Mouse (Mus musculus) myocyte (in vitro differentiated cells): ENCODE data around the gene Slc13a4.

ENCODE experiments used
- CEBPB ChIP-seq: IDR thresholded peaks from 2 replicates; pipeline ENCODE4 v1.6.1; 2011; ENCODE audit warnings: mild to moderate bottlenecking, moderate library complexity; ENCODE audit not compliant: poor library complexity, insufficient read depth, severe bottlenecking
- E2F4 ChIP-seq: IDR thresholded peaks from one replicate; pipeline ENCODE4 v1.6.1; 2011; ENCODE audit warnings: mild to moderate bottlenecking, control low read depth, moderate library complexity; ENCODE audit not compliant: insufficient read depth
- MAX ChIP-seq: IDR thresholded peaks from one replicate; pipeline ENCODE4 v1.6.1; 2011; ENCODE audit warnings: low read depth, mild to moderate bottlenecking, control low read depth
- MYOD1 ChIP-seq, 3 experiments: IDR thresholded peaks; one replicate each; pipeline ENCODE4 v1.6.1; 2011; ENCODE audit warnings: control low read depth in 2 of 3, low read depth in 2 of 3, mild to moderate bottlenecking in 2 of 3, moderate library complexity in 1 of 3; ENCODE audit not compliant: insufficient read length in 2 of 3, control insufficient read depth in 1 of 3
- POLR2A ChIP-seq: IDR thresholded peaks from one replicate; pipeline ENCODE4 v1.6.1; 2011; ENCODE audit warnings: low read depth, mild to moderate bottlenecking, control low read depth, moderate library complexity; ENCODE audit not compliant: insufficient read length
- POLR2AphosphoS2 ChIP-seq: IDR thresholded peaks from one replicate; pipeline ENCODE4 v1.6.1; 2011; ENCODE audit warnings: low read depth, control low read depth; ENCODE audit not compliant: insufficient read length
- REST ChIP-seq: IDR thresholded peaks from one replicate; pipeline ENCODE4 v1.6.1; 2011; ENCODE audit warnings: mild to moderate bottlenecking, control low read depth, moderate library complexity; ENCODE audit not compliant: insufficient read depth, insufficient read length
- SRF ChIP-seq: IDR thresholded peaks from one replicate; pipeline ENCODE4 v1.6.1; 2011; ENCODE audit warnings: low read depth; ENCODE audit not compliant: control insufficient read depth, insufficient read length
- TCF12 ChIP-seq: IDR thresholded peaks from one replicate; pipeline ENCODE4 v1.6.1; 2011; ENCODE audit warnings: mild to moderate bottlenecking, control low read depth; ENCODE audit not compliant: poor library complexity, insufficient read depth, severe bottlenecking
- TCF3 ChIP-seq: IDR thresholded peaks from one replicate; pipeline ENCODE4 v1.6.1; 2011; ENCODE audit warnings: low read depth, control low read depth; ENCODE audit not compliant: insufficient read length
- USF1 ChIP-seq: IDR thresholded peaks from one replicate; pipeline ENCODE4 v1.6.1; 2011; ENCODE audit warnings: low read depth, mild to moderate bottlenecking, control low read depth, moderate library complexity

- no peak for TF ChIP-seq POLR2A
- TF ChIP-seq E2F4 = no peak
- TF ChIP-seq TCF12 = no peak
- TF ChIP-seq POLR2AphosphoS2 = no peak
- no peak for TF ChIP-seq USF1
- TF ChIP-seq MAX = no peak
- TF ChIP-seq MYOD1 (IDR thresholded peaks at IDR 0.05; ENCODE audit: control insufficient read depth in 1 of 3, insufficient read length in 2 of 3, low read depth in 2 of 3) = no peak
- no peak for TF ChIP-seq CEBPB
- TF ChIP-seq SRF = no peak
- no peak for TF ChIP-seq TCF3
- no peak for TF ChIP-seq REST
Measured at GRCm38 (mm10) chr6:35245086-35245485, 62.8 kb downstream of the Slc13a4 start.
